Comparison of ENCODE assay signal across 10 mouse cellular contexts in the genomic region with DNA sequence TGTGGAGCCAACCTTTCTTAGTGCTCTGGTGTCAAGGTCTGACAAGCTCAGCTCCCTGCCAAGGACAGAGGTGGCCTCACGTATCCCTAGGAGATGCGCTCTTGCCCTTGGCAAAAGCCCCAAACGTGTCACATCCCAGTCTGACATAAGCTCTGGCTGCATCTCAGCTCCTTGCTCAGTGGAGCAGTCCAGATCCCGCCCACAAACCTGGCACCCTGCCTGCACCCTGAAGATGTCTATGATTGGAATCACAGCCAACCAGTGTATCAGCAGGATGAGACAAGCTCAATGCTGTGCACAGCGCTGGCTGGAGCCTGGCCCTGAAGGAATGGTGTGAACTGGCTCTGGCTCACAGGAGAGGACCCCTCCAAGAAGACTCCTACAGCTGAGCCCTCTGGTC. TPM values are rescaled to one million over a fixed set of nuclear protein-coding genes. Genes with fewer than 3 reads are reported as not detected.
A peak's percentile ranks its signal among the peaks of the same experiment; 100 is the strongest.
DNase-seq lines count a peak whose midpoint lies in the region; ATAC-seq and TF ChIP-seq lines count a peak whose summit lies in the region.
"Had no signal": no experiment of that assay in that cellular context is flagged by ENCODE, and none has a peak within 500 bp of the region (broad histone marks: within the 10 kb centered on the region; RNA-seq: fewer than 3 reads in every experiment).

No protein-coding gene starts in this region.

- DNase-seq in embryonic facial prominence, embryonic 14.5 days (ENCODE audit: low spot score), result peak; percentile 86
- DNase-seq in embryonic facial prominence, embryonic 10.5 days (ENCODE audit: low spot score), result no peak
- DNase-seq in adrenal gland, adult 8-10 months, result peak; percentile 94
- peak; percentile 95 to 99 for DNase-seq in frontal cortex, adult 2 months (ENCODE audit: extremely low spot score in 1 of 2, low spot score in 1 of 2)
- peak; percentile 77 to 78 for DNase-seq in heart, postnatal 14 days
- DNase-seq in layer of hippocampus, postnatal 36 days, result peak; percentile 81 to 83
- peak; percentile 84 for DNase-seq in ovary, postnatal 36 days (ENCODE audit: low spot score)
- no peak for DNase-seq in liver, postnatal 0 days

- no peaks in the 10 kb centered on the region for H3K27me3 ChIP-seq in embryonic facial prominence, embryonic 14.5 days (replicated peaks; ENCODE audit: control insufficient read depth, insufficient read depth, low read length)
- H3K27me3 ChIP-seq in embryonic facial prominence, embryonic 10.5 days (replicated peaks; ENCODE audit: low read depth, poor library complexity, severe bottlenecking), result no peaks in the 10 kb centered on the region
- 0 out of 2 replicates have a peak, but pooled peaks cover 3% of the 10 kb centered on the region for H3K27me3 ChIP-seq in liver, postnatal 0 days (ENCODE audit: insufficient read depth, low read length)

- no peaks in the 10 kb centered on the region for H3K9me3 ChIP-seq in embryonic facial prominence, embryonic 14.5 days (ENCODE audit: control insufficient read depth, low read length)
- H3K9me3 ChIP-seq in embryonic facial prominence, embryonic 10.5 days, result no peaks in the 10 kb centered on the region
- H3K9me3 ChIP-seq in liver, postnatal 0 days (ENCODE audit: low read length), result no peaks in the 10 kb centered on the region
- H3K9me3 ChIP-seq: megakaryocyte, embryonic 14.5 days had no signal

- TF ChIP-seq EP300 in liver, postnatal 0 days (IDR thresholded peaks at IDR 0.05; ENCODE audit: low read depth), result no peak

- no peak for TF ChIP-seq CTCF in liver, postnatal 0 days (IDR thresholded peaks at IDR 0.05; ENCODE audit: low read depth)

- intact Hi-C loops in heart, postnatal 14 days (cut with DNase I), result no loop called here

- H3K27ac ChIP-seq in embryonic facial prominence, embryonic 14.5 days (replicated peaks; ENCODE audit: low read depth, low read length), result no peak overlapping the region
- H3K27ac ChIP-seq in embryonic facial prominence, embryonic 10.5 days (replicated peaks), result no peak overlapping the region
- no peak overlapping the region for H3K27ac ChIP-seq in liver, postnatal 0 days (ENCODE audit: low read depth)

- H3K9ac ChIP-seq in embryonic facial prominence, embryonic 14.5 days (ENCODE audit: low read depth, low read length), result no peak overlapping the region
- H3K9ac ChIP-seq in liver, postnatal 0 days (replicated peaks), result no peak overlapping the region

- ATAC-seq in embryonic facial prominence, embryonic 14.5 days (ENCODE audit: low read depth), result peak; percentile 76
- ATAC-seq in liver, postnatal 0 days, result no peak

- H3K4me2 ChIP-seq in embryonic facial prominence, embryonic 14.5 days (ENCODE audit: low read depth, low read length), result no peak overlapping the region
- H3K4me2 ChIP-seq in liver, postnatal 0 days (ENCODE audit: low read depth, low read length), result no peak overlapping the region

- peaks cover 5% of the 10 kb centered on the region; the same call in 1 of the 2 replicates for H3K4me1 ChIP-seq in embryonic facial prominence, embryonic 14.5 days (ENCODE audit: control insufficient read depth, insufficient read depth, low read length)
- H3K4me1 ChIP-seq in embryonic facial prominence, embryonic 10.5 days, result 0 out of 2 replicates have a peak, but pooled peaks cover 4% of the 10 kb centered on the region
- no peaks in the 10 kb centered on the region; the same call in 1 of the 2 replicates for H3K4me1 ChIP-seq in liver, postnatal 0 days (ENCODE audit: insufficient read depth)

- no peaks in the 10 kb centered on the region for H3K36me3 ChIP-seq in embryonic facial prominence, embryonic 14.5 days (ENCODE audit: control insufficient read depth, insufficient read depth, low read length)
- H3K36me3 ChIP-seq in embryonic facial prominence, embryonic 10.5 days (replicated peaks), result no peaks in the 10 kb centered on the region
- H3K36me3 ChIP-seq in liver, postnatal 0 days (replicated peaks; ENCODE audit: insufficient read depth, low read length), result no peaks in the 10 kb centered on the region

- no peak overlapping the region for H3K4me3 ChIP-seq in embryonic facial prominence, embryonic 14.5 days (ENCODE audit: low read depth, low read length)
- H3K4me3 ChIP-seq in embryonic facial prominence, embryonic 10.5 days, result no peak overlapping the region
- no peak overlapping the region for H3K4me3 ChIP-seq in liver, postnatal 0 days (ENCODE audit: low read depth, low read length)

- WGBS in embryonic facial prominence, embryonic 14.5 days, result 56% methylated on average over 5 of the region's 5 CpGs
- 79% methylated on average over 5 of the region's 5 CpGs for WGBS in embryonic facial prominence, embryonic 10.5 days
- WGBS in liver, postnatal 0 days (ENCODE audit: insufficient replicate concordance), result 67% methylated on average over 5 of the region's 5 CpGs

RNA-seq across cellular contexts. Expression of a gene that starts 6.6 kb away (rescaled TPM):
- polyA plus RNA-seq in embryonic facial prominence, embryonic 14.5 days (2014; fragmentation: Nextera tagmentation; extraction: Ambion mirVana), result 0.10 TPM in 1 of 2 replicates, not detected in the other
- polyA plus RNA-seq in embryonic facial prominence, embryonic 10.5 days (2016; fragmentation: Nextera tagmentation; extraction: Ambion mirVana), result 0.73 TPM in 1 of 2 replicates, not detected in the other
- under 1 TPM in 3 of 4 experiments, not detected in 1; 0.06 to 0.28 (median 0.23) TPM for total RNA-seq in adrenal gland, adult 8-10 months (2022)
- polyA plus RNA-seq in frontal cortex, adult 2 months (2012; rRNA removed), result 0.06 TPM in 1 of 2 replicates, not detected in the other
- not detected for total RNA-seq in heart, postnatal 14 days (2021)
- under 1 TPM; 0.12 to 0.15 TPM for total RNA-seq in layer of hippocampus, postnatal 36 days (2021)
- polyA plus RNA-seq in liver, postnatal 0 days (2015; fragmentation: Nextera tagmentation; extraction: Ambion mirVana), result not detected in 2 replicates
- total RNA-seq: common myeloid progenitor, adult 5-6 weeks had no signal

RNA-seq across cellular contexts. Expression of a gene that starts 48.8 kb away (rescaled TPM):
- polyA plus RNA-seq in embryonic facial prominence, embryonic 14.5 days (2014; fragmentation: Nextera tagmentation; extraction: Ambion mirVana), result 10.6 and 11.5 TPM in 2 replicates
- polyA plus RNA-seq in embryonic facial prominence, embryonic 10.5 days (2016; fragmentation: Nextera tagmentation; extraction: Ambion mirVana), result 0.64 and 0.91 TPM in 2 replicates
- total RNA-seq in adrenal gland, adult 8-10 months (2022), result 10 to 100 TPM in 2 of 4 experiments, 1 to 10 TPM in 2; 6.6 to 17.4 (median 11.0) TPM
- polyA plus RNA-seq in frontal cortex, adult 2 months (2012; rRNA removed), result 2.7 and 3.4 TPM in 2 replicates
- 1 to 10 TPM; 4.2 to 4.5 TPM for total RNA-seq in heart, postnatal 14 days (2021)
- 1 to 10 TPM; 2.5 to 2.7 TPM for total RNA-seq in layer of hippocampus, postnatal 36 days (2021)
- polyA plus RNA-seq in liver, postnatal 0 days (2015; fragmentation: Nextera tagmentation; extraction: Ambion mirVana), result 2.3 and 2.4 TPM in 2 replicates

RNA-seq across cellular contexts. Expression of a gene that starts 59.9 kb away (rescaled TPM):
- polyA plus RNA-seq in embryonic facial prominence, embryonic 14.5 days (2014; fragmentation: Nextera tagmentation; extraction: Ambion mirVana), result 0.38 and 0.48 TPM in 2 replicates
- polyA plus RNA-seq in embryonic facial prominence, embryonic 10.5 days (2016; fragmentation: Nextera tagmentation; extraction: Ambion mirVana), result 2.0 and 3.1 TPM in 2 replicates
- 10 to 100 TPM in 2 of 4 experiments, 1 to 10 TPM in 2; 6.2 to 15.0 (median 10.6) TPM for total RNA-seq in adrenal gland, adult 8-10 months (2022)
- 2.3 and 2.5 TPM in 2 replicates for polyA plus RNA-seq in frontal cortex, adult 2 months (2012; rRNA removed)
- total RNA-seq in heart, postnatal 14 days (2021), result 1 to 10 TPM; 4.4 TPM
- 1 to 10 TPM; 1.8 to 2.2 TPM for total RNA-seq in layer of hippocampus, postnatal 36 days (2021)
- 10.5 and 10.7 TPM in 2 replicates for polyA plus RNA-seq in liver, postnatal 0 days (2015; fragmentation: Nextera tagmentation; extraction: Ambion mirVana)
- total RNA-seq: common myeloid progenitor, adult 5-6 weeks had no signal

Comparison
In these comparisons a context has a peak if more than half of its experiments do, and no peak if none do; other contexts are left out.
1. DNase-seq: peak in embryonic facial prominence, embryonic 14.5 days (single experiment), adrenal gland, adult 8-10 months (single experiment), frontal cortex, adult 2 months (2 of 2), heart, postnatal 14 days (2 of 2), layer of hippocampus, postnatal 36 days (2 of 2) and ovary, postnatal 36 days (single experiment); none in embryonic facial prominence, embryonic 10.5 days (single experiment) and liver, postnatal 0 days (single experiment).